Mouse (Mus musculus): ENCODE results near the gene D330020A13Rik.
A peak's percentile ranks its signal among the peaks of the same experiment; 100 is the strongest.
"Not testable (repeated sequence)": the region's sequence is repeated elsewhere in the genome, so short reads cannot be mapped to it uniquely, and the experiment has no call there.

D330020A13Rik gene

GRCm38 (mm10) chr6:120294056-120294784 lies at the start of gene D330020A13Rik, which contains the start of gene B4galnt3:
D330020A13Rik (plus strand) TSS chr6:120294364.
B4galnt3 (minus strand) TSS chr6:120294559.
- peak; percentile 44 to 49 for DNase-seq

GRCm38 (mm10) chr6:120246676-120247075 lies 47.5 kb upstream of the D330020A13Rik start:
- no peak for DNase-seq

GRCm38 (mm10) chr6:120249831-120250230 lies 44.3 kb upstream of the D330020A13Rik start:
- DNase-seq = no peak

DNA sequence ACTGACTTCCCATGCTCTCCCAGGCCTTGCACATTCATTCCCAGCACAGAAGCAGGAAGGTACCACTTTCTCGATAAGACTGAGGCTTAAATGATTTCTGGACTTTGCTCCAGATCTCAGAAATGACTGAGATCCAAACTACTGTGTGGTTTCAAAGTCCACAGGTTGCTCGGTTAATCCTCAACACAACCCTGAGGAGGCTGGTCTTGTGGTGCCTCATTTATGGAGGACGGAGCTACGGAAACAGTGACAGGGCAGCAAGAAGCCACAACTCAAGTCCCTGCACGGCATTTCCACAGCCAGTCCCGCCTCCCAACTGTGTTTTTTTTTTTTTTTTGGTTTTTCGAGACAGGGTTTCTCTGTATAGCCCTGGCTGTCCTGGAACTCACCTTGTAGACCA lies 43.2 kb upstream of the D330020A13Rik start:
- no peak for DNase-seq

DNA sequence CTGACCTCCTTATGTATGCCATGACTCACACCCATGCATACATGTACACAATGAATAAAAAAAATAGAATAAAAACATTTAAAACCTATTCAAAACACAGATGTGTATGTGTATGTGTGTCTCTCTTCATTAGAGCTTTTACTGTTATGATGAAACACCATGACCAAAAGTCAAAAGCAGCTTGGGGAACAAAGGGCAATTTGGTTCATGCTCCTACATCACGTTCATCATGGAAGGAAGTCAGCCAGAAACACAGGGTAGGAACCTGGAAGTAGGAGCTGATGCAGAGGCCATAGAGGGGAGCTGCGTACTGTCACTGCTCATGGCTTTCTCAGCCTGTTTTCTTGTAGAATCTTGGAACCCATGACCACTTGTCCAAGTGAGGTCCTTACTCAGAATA lies 41.4 kb upstream of the D330020A13Rik start:
- no peak for DNase-seq

DNA sequence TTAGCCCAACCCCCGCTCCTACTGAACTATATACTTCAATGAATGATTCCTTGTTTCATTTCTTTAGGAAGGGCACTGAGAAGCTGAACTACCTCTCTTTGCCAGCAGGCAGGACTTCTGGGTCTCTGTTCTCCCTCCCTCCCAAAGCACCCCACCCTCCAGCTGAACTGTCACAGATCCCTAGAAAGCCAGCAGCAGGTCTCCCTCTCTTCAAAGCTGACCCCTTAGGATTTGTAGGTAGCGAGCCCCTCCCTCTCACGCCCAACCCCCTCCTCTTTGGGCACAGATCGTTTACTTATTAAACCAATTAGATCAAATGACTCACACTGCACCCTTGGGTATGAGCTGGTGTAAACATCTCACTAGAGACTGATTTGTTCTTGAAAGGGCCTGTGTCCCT lies 39.5 kb upstream of the D330020A13Rik start:
- no peak for DNase-seq

GRCm38 (mm10) chr6:120255144-120255543 lies 39.0 kb upstream of the D330020A13Rik start:
- no peak for DNase-seq

GRCm38 (mm10) chr6:120255701-120256100 lies 38.5 kb upstream of the D330020A13Rik start:
- DNase-seq = no peak

GRCm38 (mm10) chr6:120256431-120256935 lies 37.7 kb upstream of the D330020A13Rik start:
- DNase-seq = no peak

GRCm38 (mm10) chr6:120259481-120259880 lies 34.7 kb upstream of the D330020A13Rik start:
- DNase-seq = no peak

- DNase-seq = no peak
Observed at GRCm38 (mm10) chr6:120262886-120263531, 31.2 kb upstream of the D330020A13Rik start.

DNA sequence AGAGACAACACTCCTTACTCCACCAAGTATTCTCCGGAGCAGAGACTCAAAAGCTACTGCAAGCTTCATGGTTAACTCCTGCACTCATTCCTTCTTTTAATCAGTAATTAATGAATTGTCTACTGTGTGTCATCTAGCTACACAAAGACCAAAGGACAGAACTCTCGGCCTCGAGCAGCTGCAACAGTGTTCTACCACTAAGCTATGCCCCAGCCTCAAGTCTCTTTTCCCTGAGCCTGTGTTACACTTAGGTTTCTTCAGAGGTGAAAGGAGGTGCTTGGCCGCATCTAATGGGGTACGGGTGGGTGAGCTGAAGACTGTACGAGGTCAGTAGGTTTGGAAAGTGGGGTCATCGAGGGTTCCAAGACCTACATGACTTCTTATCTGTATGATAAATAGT lies 30.6 kb upstream of the D330020A13Rik start:
- DNase-seq = no peak

- DNase-seq = no peak
Observed at GRCm38 (mm10) chr6:120264151-120264550, 30.0 kb upstream of the D330020A13Rik start.

DNA sequence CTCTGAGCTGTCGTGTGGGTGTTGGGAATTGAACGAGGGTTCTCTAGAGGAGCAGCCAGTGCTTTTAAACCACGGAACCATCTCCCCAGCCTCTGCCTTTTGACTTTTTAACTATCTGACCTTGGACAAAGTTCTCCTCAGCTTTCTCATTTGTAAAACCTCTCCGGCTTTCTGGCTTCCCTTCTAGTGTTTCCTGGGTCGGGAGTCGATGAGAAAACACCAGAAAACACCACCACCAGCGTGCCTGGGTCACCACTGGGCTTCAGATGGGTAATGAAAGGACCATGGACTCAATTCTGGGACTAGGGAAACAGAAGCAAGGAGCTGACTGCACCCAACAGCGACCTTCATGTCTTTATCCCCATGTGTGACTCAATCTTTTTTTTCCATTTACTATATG lies 20.0 kb upstream of the D330020A13Rik start:
- no peak for DNase-seq

DNA sequence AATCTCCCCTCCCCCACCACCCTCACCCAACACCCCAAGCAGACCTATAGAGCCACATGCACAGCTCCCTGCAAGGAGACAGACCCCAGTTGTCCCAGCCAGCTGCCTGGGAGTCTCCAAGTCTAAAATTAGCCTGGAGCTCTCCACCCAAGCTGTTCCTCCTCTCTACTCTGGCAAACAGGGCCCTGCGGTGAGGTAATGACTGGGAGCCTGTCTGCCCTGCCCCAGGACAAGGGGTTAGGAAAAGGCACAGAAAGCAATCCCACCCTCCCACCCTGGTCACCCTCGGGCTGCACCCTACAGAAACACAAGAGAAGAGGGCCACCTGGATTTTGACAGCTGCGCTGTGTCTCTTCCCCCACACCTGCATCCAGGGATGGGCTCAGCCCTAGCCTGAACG lies 19.3 kb upstream of the D330020A13Rik start:
- peak; percentile 6 to 31 for DNase-seq

DNA sequence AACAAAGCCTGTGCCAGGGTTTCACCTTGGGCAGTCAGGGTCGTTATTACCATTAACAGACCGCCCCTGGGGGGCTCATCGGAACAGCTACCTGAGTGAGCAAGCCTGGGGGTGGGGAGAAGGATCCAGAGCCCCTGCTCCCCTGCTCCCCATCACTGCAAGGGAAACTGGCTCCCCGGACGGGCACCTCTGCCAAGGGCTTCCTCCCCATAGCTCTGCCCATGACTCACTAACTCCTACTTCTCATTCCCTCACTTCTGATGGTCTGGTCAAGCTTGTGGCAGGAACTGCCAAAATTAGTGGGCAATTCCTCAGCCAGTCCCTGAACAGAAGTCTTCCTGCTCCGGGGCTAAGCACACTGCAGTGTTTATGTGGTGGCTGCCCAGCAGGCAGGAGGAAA lies 18.9 kb upstream of the D330020A13Rik start:
- no peak for DNase-seq

DNA sequence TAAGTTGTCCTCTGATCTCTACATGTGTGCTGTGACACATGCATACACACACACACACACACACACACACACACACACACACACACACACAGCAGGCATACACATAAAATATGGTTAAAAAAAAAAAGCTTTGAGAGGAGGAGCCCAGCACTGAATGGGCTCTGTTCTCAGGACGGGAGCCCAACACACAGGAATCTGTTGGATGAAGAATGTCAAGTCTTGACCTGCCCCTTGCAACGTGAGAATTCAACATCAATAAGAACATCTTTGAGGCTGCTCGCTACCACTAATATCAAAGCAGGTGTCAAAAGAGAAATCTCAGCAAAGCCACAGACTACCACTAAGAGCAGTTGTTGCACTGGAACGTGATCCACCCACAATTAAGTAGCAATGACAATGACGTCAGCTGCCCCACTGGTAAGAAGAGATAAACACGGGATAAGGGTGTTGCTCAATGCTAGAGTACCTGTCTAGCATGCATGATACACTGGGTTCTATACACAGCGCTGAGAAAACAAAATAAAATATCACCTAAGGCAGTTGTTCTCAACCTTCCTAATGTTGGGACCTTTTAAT lies 17.2 kb upstream of the D330020A13Rik start:
- DNase-seq = no peak

GRCm38 (mm10) chr6:120287279-120287678 lies 6.9 kb upstream of the D330020A13Rik start:
- DNase-seq = no peak

- no peak for DNase-seq
Observed at GRCm38 (mm10) chr6:120288541-120288940, 5.6 kb upstream of the D330020A13Rik start.

- DNase-seq = no peak
Observed at GRCm38 (mm10) chr6:120289430-120289829, 4.7 kb upstream of the D330020A13Rik start.

DNA sequence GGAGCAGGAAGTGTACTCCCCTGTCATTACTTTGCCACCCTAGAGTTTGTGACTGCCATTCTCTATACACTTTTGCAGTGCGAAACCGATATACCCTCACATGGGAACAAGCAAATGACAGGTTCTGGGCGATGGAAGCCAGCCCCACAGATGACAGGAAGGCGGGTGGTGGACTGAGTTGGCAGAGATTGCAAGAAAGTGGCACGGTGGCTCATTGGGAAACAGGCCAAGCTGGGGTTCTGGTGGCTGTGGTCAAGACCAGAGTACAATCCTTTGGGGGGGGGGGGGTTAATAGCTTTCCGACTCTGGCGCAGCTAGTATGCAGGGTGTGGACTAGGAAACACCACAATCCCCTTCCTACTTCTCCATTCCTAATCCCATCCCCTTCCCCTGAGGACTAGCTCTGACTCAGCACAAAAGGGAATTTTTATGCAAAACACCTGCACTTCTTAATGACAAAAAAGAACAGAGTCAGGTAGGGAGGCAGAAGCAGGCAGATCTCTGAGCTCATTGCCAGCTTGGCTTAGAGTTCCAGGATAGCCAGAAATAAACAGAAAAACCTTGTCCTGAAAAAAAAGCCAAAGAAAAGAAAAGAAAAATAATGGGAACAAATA lies 2.7 kb upstream of the D330020A13Rik start:
- no peak for DNase-seq

- DNase-seq = peak; percentile 68 to 77
Observed at GRCm38 (mm10) chr6:120294785-120295133, 595 bp downstream of the D330020A13Rik start.

- not testable (repeated sequence) for DNase-seq
Observed at GRCm38 (mm10) chr6:120296589-120296988, 2.4 kb downstream of the D330020A13Rik start.
